Mouse (Mus musculus) left cerebral cortex, adult 8-10 months (tissue): ENCODE measurements at regions not wholly inside any gene's neighbourhood (a gene's known extent, or its start where the extent isn't known, plus 50 kb on each side); places are given as distances from the start of the nearest gene placed in this dataset.

Experiments used
- DNase-seq, 2 experiments: peaks; one replicate each; pipeline ENCODE4 v3.0.0; 2022; ENCODE audit warnings: low spot score in 2 of 2

DNA sequence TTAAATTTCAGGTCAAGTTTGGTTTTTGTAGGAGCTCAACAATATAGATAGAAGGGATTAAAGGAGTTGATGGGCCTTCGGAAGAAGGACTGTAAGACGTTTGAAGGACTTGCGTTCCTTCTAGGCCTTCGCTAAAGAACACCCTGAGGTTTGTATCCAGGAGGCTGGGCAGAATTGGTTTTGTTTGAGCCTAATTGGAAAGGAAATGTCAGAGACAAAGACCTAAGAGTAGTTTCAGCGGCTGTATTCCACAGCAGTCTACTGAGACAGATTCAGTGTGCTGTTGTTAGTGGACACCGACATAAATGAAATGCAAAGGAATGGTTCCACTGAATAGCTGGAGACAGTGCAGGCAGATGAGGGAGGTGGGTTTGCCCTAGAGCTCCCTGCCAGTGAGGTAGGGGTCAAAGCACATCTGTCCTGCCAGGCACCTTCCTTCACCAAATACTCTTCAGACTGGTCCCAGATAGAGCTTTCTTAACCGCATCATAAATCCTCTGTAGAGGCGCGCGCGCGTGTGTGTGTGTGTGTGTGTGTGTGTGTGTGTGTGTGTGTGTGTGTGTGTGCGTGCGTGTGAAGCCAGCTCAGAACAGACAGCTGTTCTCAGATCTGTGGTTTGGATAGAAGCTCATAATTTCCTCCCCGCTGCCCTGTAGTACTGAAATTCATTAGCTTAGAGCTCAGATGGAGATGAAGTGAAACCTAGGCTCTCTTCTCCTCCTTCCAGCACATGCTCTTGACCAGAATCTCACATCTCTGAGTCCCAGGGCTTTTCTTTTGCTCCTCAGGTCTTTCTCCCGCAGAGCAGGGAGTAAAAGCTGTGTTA is 209.7 kb downstream of the Ktn1 start:
- no peak for DNase-seq

DNA sequence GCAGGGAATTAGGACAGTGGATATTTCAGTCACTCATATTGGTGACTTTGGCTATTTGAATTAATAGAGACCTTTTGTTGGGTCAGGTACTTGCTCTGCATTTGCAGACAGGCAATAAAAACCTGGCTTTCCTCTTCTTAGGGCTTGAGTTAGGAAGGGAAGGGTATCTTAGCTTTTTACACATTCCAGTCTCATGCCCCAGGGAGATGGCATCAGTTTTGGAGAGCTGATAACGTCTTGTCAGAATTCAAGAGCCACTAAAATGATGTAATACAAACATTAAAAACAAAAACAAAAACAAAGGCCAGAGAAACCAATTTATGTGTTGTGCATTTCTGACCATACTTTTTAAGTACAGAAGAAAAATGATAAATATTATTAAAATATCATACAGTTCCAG is 214.3 kb downstream of the Ktn1 start:
- no peak for DNase-seq

DNA sequence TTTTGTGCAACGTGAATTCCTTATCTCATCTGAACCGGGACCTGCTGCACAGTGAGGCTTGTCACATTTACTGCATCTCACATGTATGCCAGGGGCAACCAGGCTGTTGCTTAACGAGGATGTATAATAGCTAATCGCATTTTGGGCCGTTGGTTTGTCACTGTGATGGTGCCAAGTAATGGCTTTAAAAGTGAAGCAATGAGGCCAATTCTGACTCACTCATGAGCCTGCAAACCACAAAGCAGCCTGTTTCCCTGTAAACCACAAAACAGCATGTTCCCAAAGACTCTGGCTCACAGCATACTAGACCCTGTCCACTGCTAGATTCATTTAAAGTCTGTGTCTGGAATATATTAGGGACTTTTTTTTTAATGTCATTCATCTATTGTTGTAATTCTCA is 214.8 kb downstream of the Ktn1 start:
- DNase-seq: peak in 1 of 2 experiments; percentile 5

DNA sequence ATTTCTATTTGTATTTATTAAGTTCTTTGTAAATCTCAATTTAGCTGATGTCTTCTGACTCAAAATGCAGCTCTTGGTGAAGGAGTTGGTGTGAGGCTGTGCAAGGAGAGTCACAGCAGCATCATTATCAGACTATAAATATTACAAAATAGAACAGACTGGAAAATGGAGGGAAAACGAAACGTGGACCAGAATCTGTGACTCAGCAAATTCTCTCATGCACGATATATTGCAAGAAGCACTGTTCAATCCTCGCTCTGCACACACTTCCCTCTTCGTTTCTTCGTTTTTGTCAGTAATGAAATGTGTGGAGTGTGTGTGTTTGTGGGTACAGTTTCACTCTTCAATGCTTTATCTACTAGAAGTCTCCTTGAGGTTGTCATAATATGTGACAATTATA is 215.5 kb downstream of the Ktn1 start:
- no peak for DNase-seq

DNA sequence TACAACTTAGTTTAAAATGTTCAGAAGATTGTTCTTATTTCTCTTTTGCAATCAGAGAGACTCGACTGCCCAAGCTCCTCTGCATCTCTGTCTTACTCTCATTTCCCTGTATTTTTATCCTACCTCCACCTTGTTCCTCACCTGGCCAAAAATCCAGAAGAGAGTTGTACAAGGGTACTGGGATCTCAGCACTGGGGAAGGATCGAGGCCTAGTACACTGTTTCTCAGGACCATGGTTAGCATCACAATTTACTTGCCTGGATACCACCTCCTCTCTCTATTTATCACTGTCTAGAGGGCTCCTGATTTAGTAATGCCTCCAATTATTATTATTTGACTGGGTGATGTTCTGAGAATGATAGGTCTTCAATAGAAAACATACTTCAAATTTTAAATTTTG is 218.8 kb downstream of the Ktn1 start:
- DNase-seq: no peak

DNA sequence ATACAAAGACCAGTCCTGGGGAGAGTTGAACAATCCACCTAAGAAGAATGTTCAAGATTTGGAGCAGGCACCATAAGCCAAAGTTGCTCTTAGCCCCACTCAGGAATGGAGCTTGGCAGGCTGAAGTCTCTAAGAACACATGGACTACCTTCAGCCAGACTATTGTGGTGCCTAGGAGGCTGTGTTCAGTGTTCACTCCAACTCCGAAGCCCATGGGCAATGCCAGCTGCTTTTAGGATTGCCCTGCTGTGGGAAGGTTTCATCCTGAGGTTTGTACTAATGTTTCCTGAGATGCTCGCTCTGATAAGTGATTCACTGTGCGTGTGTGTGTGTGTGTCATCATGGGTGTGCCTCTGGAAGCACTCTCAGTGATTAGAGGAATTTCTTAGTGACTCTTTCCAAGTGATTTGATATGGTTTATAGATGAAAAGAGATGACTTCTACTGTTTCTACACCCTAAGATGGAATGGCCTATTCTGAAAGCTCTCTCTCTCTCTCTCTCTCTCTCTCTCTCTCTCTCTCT is 220.1 kb downstream of the Ktn1 start:
- DNase-seq: no peak

DNA sequence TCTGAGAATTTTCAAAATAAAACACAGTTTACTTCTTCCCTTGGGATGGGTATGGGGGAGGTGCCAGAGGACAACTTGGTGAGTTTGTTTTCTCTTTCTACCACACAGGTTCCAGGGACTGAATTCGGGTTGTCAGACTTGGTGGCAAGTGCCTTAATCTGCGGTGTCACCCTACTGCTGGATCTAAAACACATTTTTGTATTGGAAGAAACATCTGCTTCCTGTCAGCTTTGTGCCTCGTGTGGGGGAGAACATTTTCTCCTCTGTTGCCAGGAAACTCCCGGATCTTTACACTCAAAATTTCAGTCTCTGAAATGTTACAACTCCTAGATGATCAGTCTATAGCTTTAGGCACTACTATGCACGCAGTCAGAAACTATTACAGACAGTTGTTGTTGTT is 228.3 kb downstream of the Ktn1 start:
- no peak for DNase-seq

- DNase-seq: no peak
These were observed 228.9 kb downstream of the Ktn1 start for GRCm38 (mm10) chr14:47877167-47877566.

- DNase-seq: no peak
These were observed 229.7 kb downstream of the Ktn1 start for GRCm38 (mm10) chr14:47877771-47878443.

DNA sequence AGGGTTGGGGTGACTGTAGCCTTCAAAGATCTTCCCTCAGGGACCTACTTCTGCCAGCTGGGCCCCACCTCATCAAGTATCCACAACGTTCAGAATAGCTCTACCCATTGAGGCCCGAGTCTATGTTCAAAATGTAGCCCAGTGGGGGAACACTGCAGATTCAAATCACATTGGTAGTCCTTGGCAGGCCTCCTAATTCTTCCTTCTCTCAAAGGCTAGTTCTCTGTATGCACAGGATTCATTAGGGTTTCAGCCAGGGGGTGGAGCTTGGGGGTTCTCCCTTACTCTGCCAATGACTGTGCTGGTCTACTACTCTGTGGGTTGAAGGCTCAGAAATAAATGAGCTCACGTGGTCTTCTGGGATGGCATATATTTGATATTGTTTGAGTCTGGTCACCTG is 235.3 kb upstream of the Peli2 start:
- peak in 1 of 2 experiments; percentile 14 for DNase-seq

DNA sequence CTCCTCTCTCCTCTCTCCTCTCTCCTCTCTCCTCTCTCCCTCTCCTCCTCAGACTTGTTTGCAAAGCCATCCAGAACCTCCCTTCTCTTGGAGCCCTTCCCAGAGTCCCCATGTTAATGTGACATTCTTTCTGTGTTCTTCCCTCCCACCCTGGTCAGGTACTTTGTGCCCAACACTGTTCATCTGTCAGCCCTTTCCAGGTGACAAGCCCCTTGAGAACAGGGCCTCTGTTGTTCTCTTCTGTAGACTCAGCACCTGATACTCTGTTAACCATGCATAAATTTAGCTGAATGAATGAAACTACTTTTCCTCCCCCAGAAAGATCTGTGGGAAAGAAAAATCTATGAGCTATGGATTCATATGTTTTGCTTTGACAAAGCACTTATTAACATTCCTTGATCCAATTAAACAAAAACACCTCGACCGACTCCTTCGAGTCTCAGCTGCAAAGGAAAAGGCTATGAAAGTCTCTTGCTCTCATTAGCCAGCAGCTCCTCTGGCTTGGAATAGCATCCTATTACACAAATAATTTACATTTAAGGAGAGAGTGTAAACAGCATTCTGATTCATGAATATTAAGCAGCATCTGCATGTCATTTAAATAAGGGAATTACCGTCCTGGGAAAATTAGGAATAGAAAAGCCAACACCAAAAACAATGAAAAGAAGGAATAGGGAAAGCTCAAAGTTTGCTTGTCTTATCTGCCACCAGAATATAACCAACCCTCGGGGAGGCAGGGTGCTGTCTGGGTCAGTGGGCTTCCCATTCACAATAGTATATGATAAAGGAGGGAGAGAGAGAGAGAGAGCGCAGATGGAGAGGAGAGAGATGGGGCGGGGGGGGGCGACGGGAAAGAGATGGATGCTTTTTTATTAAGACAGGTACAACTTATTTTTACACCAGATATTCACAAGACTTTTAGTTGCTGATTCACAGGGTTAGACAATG is 230.1 kb upstream of the Peli2 start:
- no peak for DNase-seq

DNA sequence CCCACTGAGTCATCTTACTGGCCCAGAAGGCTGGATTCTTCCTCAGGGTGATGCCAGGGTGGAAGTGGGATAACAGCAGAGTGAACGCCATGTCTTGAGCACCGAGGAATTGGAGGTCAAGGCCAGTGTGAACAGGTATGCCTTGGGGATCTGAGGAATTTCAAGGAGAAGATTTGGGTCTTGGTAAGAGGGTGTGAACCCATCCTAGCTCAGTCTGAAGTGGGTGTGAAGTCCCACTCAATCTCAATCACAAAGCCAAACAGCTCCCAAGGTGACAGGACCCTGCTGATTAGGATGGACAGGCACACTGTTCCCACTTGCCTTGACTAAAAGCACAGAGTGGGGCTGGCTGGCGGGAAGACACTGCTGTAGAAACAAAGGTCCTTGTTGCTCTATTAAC is 224.0 kb upstream of the Peli2 start:
- DNase-seq: no peak

- DNase-seq: no peak
These were observed 222.6 kb upstream of the Peli2 start for GRCm38 (mm10) chr14:47897907-47898530.

DNA sequence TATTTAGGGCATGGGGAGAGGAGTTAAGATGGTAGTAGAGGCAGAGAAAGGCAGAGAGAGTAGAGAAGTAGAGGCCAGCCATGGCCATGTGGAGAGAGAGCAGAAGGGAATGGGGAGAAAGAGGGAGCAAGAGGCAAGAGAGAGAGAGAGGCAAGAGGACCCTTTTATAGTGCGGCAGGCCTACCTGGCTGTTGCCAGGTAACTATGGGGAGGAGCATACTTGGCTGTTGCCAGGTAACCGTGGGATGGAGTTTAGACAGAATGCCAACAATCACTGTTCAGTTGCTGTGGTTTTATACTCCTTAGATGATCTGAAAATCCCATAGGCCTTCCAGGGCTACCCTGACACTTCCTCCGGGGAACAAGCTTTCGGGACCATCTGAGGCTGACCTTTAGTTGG is 222.0 kb upstream of the Peli2 start:
- no peak for DNase-seq

- no peak for DNase-seq
These were observed 215.3 kb upstream of the Peli2 start for GRCm38 (mm10) chr14:47905334-47905733.

DNA sequence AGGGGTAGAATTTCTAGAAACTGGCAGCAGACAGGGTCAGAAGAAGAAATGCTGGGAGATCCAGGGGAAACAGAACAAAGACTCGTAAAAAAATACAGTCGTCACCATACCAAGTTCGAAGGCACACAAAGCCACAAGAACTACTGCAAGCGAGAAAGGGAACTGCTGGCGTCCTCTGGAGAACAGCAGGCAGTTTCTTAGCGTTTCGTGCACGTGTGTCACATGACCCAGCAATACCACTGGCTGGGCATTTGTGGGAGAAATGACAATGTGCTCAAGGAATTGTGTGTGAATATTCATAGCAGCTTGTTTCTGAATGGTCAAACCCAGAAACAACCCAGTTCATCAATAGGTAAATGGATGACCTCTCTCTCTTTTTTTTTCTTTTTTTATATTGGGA is 211.5 kb upstream of the Peli2 start:
- no peak for DNase-seq

- no peak for DNase-seq
These were observed 209.8 kb upstream of the Peli2 start for GRCm38 (mm10) chr14:47910741-47911295.

- DNase-seq: peak; percentile 16 to 66
These were observed 208.8 kb upstream of the Peli2 start for GRCm38 (mm10) chr14:47911546-47912545.

DNA sequence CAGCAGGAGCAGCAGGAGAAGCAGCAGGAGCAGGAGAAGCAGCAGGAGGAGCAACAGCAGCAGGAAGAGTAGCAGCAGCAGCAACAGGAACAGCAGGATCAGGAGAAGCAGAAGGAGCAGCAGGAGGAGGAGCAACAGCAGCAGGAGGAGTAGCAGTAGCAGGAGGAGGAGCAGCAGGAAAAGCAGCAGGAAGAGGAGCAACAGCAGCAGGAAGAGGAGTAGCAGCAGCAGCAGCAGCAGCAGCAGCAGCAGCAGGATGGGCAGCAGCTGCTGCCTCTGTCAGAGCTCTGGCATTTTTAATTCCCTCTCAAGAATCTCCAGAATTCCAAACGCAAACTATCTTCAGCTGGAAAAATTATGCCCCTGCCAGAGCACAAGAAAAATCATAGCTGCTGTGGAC is 205.0 kb upstream of the Peli2 start:
- no peak for DNase-seq
